In the genomic region with DNA sequence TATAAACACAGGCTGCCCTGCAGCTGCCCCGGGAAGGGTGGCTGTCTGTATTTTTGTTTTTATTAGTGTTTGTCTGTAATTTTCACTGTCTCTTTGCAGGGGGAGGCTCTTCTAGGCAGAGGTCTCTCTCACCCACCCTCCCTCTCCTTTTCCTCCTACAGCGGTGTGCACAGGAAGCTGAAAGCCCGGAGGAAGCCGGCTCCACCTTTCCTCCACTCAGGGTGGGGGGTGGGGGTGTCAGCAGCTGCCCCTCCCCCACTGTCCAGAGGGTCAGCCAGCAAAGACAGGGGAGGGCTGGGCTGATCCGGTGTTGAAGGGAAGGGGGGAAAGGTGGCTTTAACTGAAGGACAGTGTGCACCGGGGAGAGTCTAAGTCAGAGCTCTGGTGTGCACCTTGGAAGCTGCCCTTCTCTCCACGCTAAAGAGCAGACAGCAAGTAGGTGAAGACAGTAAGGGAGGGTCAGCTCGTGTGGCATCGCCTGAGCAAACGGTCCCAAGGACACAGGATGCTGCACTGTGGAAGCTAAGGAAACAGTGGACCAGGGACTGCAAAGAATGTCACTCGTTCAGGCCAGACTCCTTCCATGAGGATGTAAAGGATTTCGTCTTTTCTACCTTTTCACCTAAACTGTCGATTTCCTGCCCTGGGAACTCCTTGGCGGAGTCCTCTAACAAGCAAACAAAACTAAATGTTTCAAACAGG, we compare ENCODE assay signal across 8 mouse cellular contexts. TPM values are rescaled to one million over a fixed set of nuclear protein-coding genes. Genes with fewer than 3 reads are reported as not detected.
DNase-seq lines count a peak whose midpoint lies in the region; ATAC-seq and TF ChIP-seq lines count a peak whose summit lies in the region.

No protein-coding gene starts in this region.

- no peak overlapping the region for H3ac ChIP-seq in myocyte (ENCODE audit: control insufficient read depth, insufficient read length)

- H3K36me3 ChIP-seq in lung, embryonic 16.5 days (ENCODE audit: control insufficient read depth, insufficient read depth, low read length): no peaks in the 10 kb centered on the region
- H3K36me3 ChIP-seq in myocyte (ENCODE audit: control insufficient read depth, insufficient read depth): no peaks in the 10 kb centered on the region

- WGBS in lung, embryonic 16.5 days: 10% methylated on average over 14 of the region's 14 CpGs
- 11% methylated on average over 14 of the region's 14 CpGs for WGBS in lung, adult 2 months

- peaks cover 14% of the 10 kb centered on the region for H3K79me2 ChIP-seq in myocyte (ENCODE audit: control insufficient read depth, insufficient read depth)

- intact Hi-C loops in left cerebral cortex, postnatal 4 days (cut with DNase I): no loop called here

- peak overlapping the region; percentile 2; the same call in 1 of the 2 replicates for H3K4me3 ChIP-seq in lung, embryonic 16.5 days (ENCODE audit: low read length)
- no peak overlapping the region for H3K4me3 ChIP-seq in lung, adult 2 months (replicated peaks; ENCODE audit: extremely low read depth, low read depth, low read length)
- H3K4me3 ChIP-seq in myocyte: no peak overlapping the region

- no peak for TF ChIP-seq POLR2A in lung, adult 2 months (IDR thresholded peaks at IDR 0.05; ENCODE audit: borderline replicate concordance, extremely low read depth, low read depth, low read length)
- no peak for TF ChIP-seq POLR2A in myocyte (IDR thresholded peaks at IDR 0.05; ENCODE audit: insufficient read length, low read depth)

- peak; percentile 48 for ATAC-seq in lung, embryonic 16.5 days (ENCODE audit: low read depth)

- peak overlapping the region; percentile 98 for H3K27ac ChIP-seq in lung, embryonic 16.5 days (ENCODE audit: low read length)

- peaks cover 92% of the 10 kb centered on the region for H3K4me1 ChIP-seq in lung, embryonic 16.5 days (replicated peaks; ENCODE audit: control insufficient read depth, insufficient read depth, low read length)
- peaks cover 72% of the 10 kb centered on the region for H3K4me1 ChIP-seq in lung, adult 2 months (ENCODE audit: control insufficient read depth, insufficient read depth, low read length)

- DNase-seq in lung, adult 2 months: no peak
- peak; percentile 49 to 76 for DNase-seq in heart, adult 9 months (ENCODE audit: low spot score in 2 of 2)
- peak; percentile 80 for DNase-seq in kidney, postnatal 10 days
- DNase-seq in left cerebral cortex, postnatal 4 days: no peak
- DNase-seq in right cerebral cortex, postnatal 10 days (ENCODE audit: low spot score in 2 of 2): no peak
- DNase-seq in layer of hippocampus, adult 9-10 months (ENCODE audit: low spot score): no peak

- H3K9me3 ChIP-seq in lung, embryonic 16.5 days (ENCODE audit: control insufficient read depth, low read length): no peaks in the 10 kb centered on the region

- TF ChIP-seq CTCF in lung, adult 2 months (IDR thresholded peaks at IDR 0.05; ENCODE audit: insufficient read depth, low read length): no peak

- peak overlapping the region; percentile 23 for H3K9ac ChIP-seq in lung, embryonic 16.5 days (ENCODE audit: low read length)

- H3K27me3 ChIP-seq in lung, embryonic 16.5 days (ENCODE audit: control insufficient read depth, insufficient read depth, low read depth, low read length): no peaks in the 10 kb centered on the region
- H3K27me3 ChIP-seq in myocyte (ENCODE audit: control insufficient read depth, insufficient read depth, insufficient read length): no peaks in the 10 kb centered on the region

- peak overlapping the region; percentile 48 for H3K4me2 ChIP-seq in lung, embryonic 16.5 days (ENCODE audit: low read depth, low read length)
- H3K4me2 ChIP-seq in myocyte (ENCODE audit: low read depth): peak overlapping the region; percentile 70

TF ChIP-seq in myocyte, 11 proteins besides CTCF, POLR2A, EP300 and RAD21:
- TF ChIP-seq E2F4 (IDR thresholded peaks at IDR 0.05; ENCODE audit: insufficient read depth) (no peak), TCF3 (IDR thresholded peaks at IDR 0.05; ENCODE audit: insufficient read length, low read depth) (no peak), TCF12 (IDR thresholded peaks at IDR 0.05; ENCODE audit: insufficient read depth, poor library complexity, severe bottlenecking) (no peak), SRF (IDR thresholded peaks at IDR 0.05; ENCODE audit: control insufficient read depth, insufficient read length, low read depth) (no peak), MYOG (IDR thresholded peaks at IDR 0.05; ENCODE audit: control insufficient read depth in 1 of 3, insufficient read depth in 1 of 3, insufficient read length in 2 of 3, low read depth in 2 of 3) (no peak), MAX (IDR thresholded peaks at IDR 0.05; ENCODE audit: low read depth) (no peak), USF1 (IDR thresholded peaks at IDR 0.05; ENCODE audit: low read depth) (no peak), MYOD1 (IDR thresholded peaks at IDR 0.05; ENCODE audit: control insufficient read depth in 1 of 3, insufficient read length in 2 of 3, low read depth in 2 of 3) (no peak), REST (IDR thresholded peaks at IDR 0.05; ENCODE audit: insufficient read depth, insufficient read length) (no peak), POLR2AphosphoS2 (IDR thresholded peaks at IDR 0.05; ENCODE audit: insufficient read length, low read depth) (no peak)
TF ChIP-seq in myocyte: peak in this region for 0.

RNA-seq across cellular contexts. Expression of a gene that starts 46.0 kb away (rescaled TPM):
- 19.7 and 20.7 TPM in 2 replicates for polyA plus RNA-seq in lung, embryonic 16.5 days (2015; fragmentation: Nextera tagmentation; extraction: Ambion mirVana)
- 66.7 and 97.0 TPM in 2 replicates for polyA plus RNA-seq in lung, adult 2 months (2012; rRNA removed)
- polyA plus RNA-seq in myocyte (2012; fragmentation: generic; extraction: Trizol): 32.3 TPM
- total RNA-seq in left cerebral cortex, postnatal 4 days (2021): 10 to 100 TPM; 17.4 to 22.9 TPM

Comparison
In these comparisons a context has a peak if more than half of its experiments do, and no peak if none do; other contexts are left out.
1. DNase-seq: peak in heart, adult 9 months (2 of 2) and kidney, postnatal 10 days (single experiment); none in lung, adult 2 months (single experiment), left cerebral cortex, postnatal 4 days (single experiment), right cerebral cortex, postnatal 10 days (0 of 2) and layer of hippocampus, adult 9-10 months (single experiment).